Mouse (Mus musculus) olfactory bulb, adult 2 months (tissue): Measurements from ENCODE around the gene Stx2.

Experiments
- CTCF ChIP-seq: fragments of 200-500 bp; IDR thresholded peaks from 2 replicates; pipeline ENCODE4 v1.5.1; 2012; ENCODE audit warnings: low read depth, mild to moderate bottlenecking, low read length, moderate library complexity; ENCODE audit not compliant: insufficient read depth
- POLR2A ChIP-seq: fragments of 200-500 bp; IDR thresholded peaks from 2 replicates; pipeline ENCODE4 v1.6.1; 2012; ENCODE audit warnings: mild to moderate bottlenecking, low read depth, low read length, moderate library complexity; ENCODE audit not compliant: insufficient read depth

GRCm38 (mm10) chr5:129025048-129025447 lies 16.7 kb upstream of the Stx2 start:
- no peak for TF ChIP-seq CTCF
- no peak for TF ChIP-seq POLR2A
